Mouse (Mus musculus) heart, adult 2 months (tissue): ENCODE data around the gene Timp2.

ENCODE experiments used
- CTCF ChIP-seq: fragments of 200-600 bp; IDR thresholded peaks from 2 replicates; pipeline ENCODE4 v1.8.1; 2022; ENCODE audit warnings: antibody characterized with exemption, mild to moderate bottlenecking, moderate library complexity
- EP300 ChIP-seq: fragments of 200-500 bp; IDR thresholded peaks from 2 replicates; pipeline ENCODE4 v1.6.1; 2011; ENCODE audit warnings: low read depth, low read length, control low read depth; ENCODE audit not compliant: insufficient read depth
- POLR2A ChIP-seq: fragments of 200-500 bp; IDR thresholded peaks from 2 replicates; pipeline ENCODE4 v1.6.1; 2011; ENCODE audit warnings: mild to moderate bottlenecking, low read depth, low read length, control low read depth; ENCODE audit not compliant: insufficient read depth

DNA sequence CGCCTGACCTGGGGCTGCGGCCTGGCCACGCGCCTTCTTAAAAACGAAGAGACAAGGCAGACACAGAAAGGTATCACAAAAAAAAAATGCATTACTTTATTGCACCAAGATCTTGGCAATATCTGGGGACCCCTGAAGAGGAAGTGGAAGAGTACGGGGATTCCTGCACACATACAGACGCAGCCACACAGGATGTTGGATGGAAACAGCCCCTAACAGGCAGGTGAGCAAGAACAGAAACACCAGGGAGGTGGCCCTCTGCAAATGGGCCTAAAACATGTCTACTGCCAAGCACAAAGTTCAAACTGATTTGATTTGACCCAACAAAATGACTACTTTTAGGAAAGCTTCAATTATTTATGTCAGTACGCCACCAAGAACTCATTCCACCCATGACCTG lies 96.0 kb downstream of the Timp2 start:
- TF ChIP-seq POLR2A (no peak), CTCF (no peak), EP300 (no peak)
